Mouse (Mus musculus) olfactory bulb, adult 2 months (tissue): ENCODE measurements at regions not wholly inside any gene's neighbourhood (a gene's known extent, or its start where the extent isn't known, plus 50 kb on each side); places are given as distances from the start of the nearest gene placed in this dataset.

Experiments
- CTCF ChIP-seq: fragments of 200-500 bp; IDR thresholded peaks from 2 replicates; pipeline ENCODE4 v1.5.1; 2012; ENCODE audit warnings: low read depth, mild to moderate bottlenecking, low read length, moderate library complexity; ENCODE audit not compliant: insufficient read depth
- POLR2A ChIP-seq: fragments of 200-500 bp; IDR thresholded peaks from 2 replicates; pipeline ENCODE4 v1.6.1; 2012; ENCODE audit warnings: mild to moderate bottlenecking, low read depth, low read length, moderate library complexity; ENCODE audit not compliant: insufficient read depth

DNA sequence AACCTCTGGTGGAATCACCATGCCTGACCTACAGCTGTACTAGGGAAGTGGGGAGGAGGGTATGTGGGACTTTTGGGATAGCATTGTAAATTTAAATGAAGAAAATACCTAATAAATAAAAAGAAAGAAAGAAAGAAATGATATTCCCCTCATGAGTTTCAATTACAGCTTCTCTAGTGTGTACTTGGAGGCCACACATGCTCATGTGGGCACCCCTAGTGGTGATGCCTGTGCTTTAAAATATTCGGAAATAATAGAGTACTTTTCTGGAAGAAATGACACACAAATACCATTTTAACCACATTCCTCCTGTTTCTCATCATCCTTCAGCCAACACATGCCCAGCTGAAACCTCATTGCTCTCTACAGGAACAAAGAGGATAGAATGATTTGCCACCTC is 1034.4 kb downstream of the Tlr4 start:
- TF ChIP-seq CTCF (no peak), POLR2A (no peak)
